Mouse (Mus musculus) heart, postnatal 0 days (tissue): ENCODE results near the gene Srf.

Experiments
- CTCF ChIP-seq: IDR thresholded peaks from 2 replicates; pipeline ENCODE4 v1.5.1; 2016; ENCODE audit warnings: antibody characterized with exemption, control low read depth, low read depth
- EP300 ChIP-seq: IDR thresholded peaks from 2 replicates; pipeline ENCODE4 v1.6.1; 2016; ENCODE audit warnings: antibody characterized with exemption, low read depth

DNA sequence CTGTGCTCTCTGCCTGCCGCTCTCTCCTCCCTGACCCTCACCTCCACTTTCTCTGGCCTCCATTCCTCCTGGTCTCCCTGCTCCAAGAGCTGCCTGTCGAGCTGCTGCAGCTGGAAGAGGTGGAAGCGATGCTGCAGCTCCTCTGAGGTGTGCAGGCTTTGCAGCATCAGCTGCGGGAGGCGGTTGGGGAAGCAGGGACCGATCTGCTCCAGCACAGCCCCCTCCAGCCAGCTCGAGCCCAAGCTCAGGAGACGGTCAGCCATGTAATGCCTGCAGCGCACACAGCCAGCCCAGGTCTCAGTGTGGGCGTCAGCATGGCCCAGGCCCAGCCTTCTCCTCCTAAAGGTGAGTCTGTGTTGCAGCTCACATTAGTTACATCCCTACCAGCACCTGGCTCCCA is 36.0 kb downstream of the Srf start:
- TF ChIP-seq CTCF (no peak), EP300 (no peak)
